Mouse (Mus musculus) heart, postnatal 10 days (tissue): Measurements from ENCODE around the gene Tmprss3. TPM values are rescaled to one million over a fixed set of nuclear protein-coding genes. Genes with fewer than 3 reads are reported as not detected.

Experiments
- DNase-seq, 2 experiments: peaks; one replicate each; pipeline ENCODE4 v3.0.0; 2021
- intact Hi-C: fragments of 180-260 bp; cut with DNase I; formaldehyde crosslinking; loops from one replicate; pipeline ENCODE4 v1.15.1; 2025
- total RNA-seq, 2 experiments: library from RNA; stranded (reverse); gene quantifications; 2 replicates each; pipeline ENCODE4 v1.2.3; 2021

The Tmprss3 gene
- total RNA-seq, result not detected

- intact Hi-C loops, result no loop called here
- DNase-seq, result no peak
These were observed at the start of gene Tmprss3 for GRCm38 (mm10) chr17:31198877-31199276. Tmprss3 (minus strand) TSS chr17:31198977.

- intact Hi-C loops, result no loop called here
- DNase-seq, result no peak
These were observed 48.4 kb upstream of the Tmprss3 start for GRCm38 (mm10) chr17:31247144-31247543.

GRCm38 (mm10) chr17:31245321-31245720 is 46.5 kb upstream of the Tmprss3 start:
- DNase-seq, result peak; percentile 77 to 79
- intact Hi-C loops, result no loop called here

- intact Hi-C loops, result loop anchor here (2.0 to 5.0 kb wide), 2 partner anchors 104 to 230 kb away; no protein-coding TSS in a partner anchor
These were observed 44.0 kb upstream of the Tmprss3 start for GRCm38 (mm10) chr17:31242764-31243163.

GRCm38 (mm10) chr17:31241156-31241555 is 42.4 kb upstream of the Tmprss3 start:
- no peak for DNase-seq
- intact Hi-C loops, result loop anchor here (5.0 kb wide), 1 partner anchor 229 kb away; no protein-coding TSS in a partner anchor

More at GRCm38 (mm10) chr17:31242764-31243163, 44.0 kb upstream of the Tmprss3 start:
- DNase-seq, result peak in 1 of 2 experiments; percentile 41

GRCm38 (mm10) chr17:31238234-31239020 is 39.6 kb upstream of the Tmprss3 start:
- no peak for DNase-seq
- intact Hi-C loops, result no loop called here

GRCm38 (mm10) chr17:31235915-31236314 is 37.1 kb upstream of the Tmprss3 start:
- no peak for DNase-seq
- intact Hi-C loops, result no loop called here

- intact Hi-C loops, result no loop called here
- DNase-seq, result no peak
These were observed 33.7 kb upstream of the Tmprss3 start for GRCm38 (mm10) chr17:31232251-31233010.

- DNase-seq, result no peak
- intact Hi-C loops, result no loop called here
These were observed 33.0 kb upstream of the Tmprss3 start for GRCm38 (mm10) chr17:31231780-31232179.

- intact Hi-C loops, result no loop called here
- no peak for DNase-seq
These were observed 28.2 kb upstream of the Tmprss3 start for GRCm38 (mm10) chr17:31226931-31227330.

- DNase-seq, result no peak
- intact Hi-C loops, result no loop called here
These were observed 27.6 kb upstream of the Tmprss3 start for GRCm38 (mm10) chr17:31226368-31226767.

- intact Hi-C loops, result no loop called here
- no peak for DNase-seq
These were observed 25.8 kb upstream of the Tmprss3 start for GRCm38 (mm10) chr17:31224591-31224990.

GRCm38 (mm10) chr17:31223835-31224234 is 25.1 kb upstream of the Tmprss3 start:
- intact Hi-C loops, result no loop called here
- DNase-seq, result no peak

GRCm38 (mm10) chr17:31222810-31223310 is 24.1 kb upstream of the Tmprss3 start:
- intact Hi-C loops, result no loop called here
- no peak for DNase-seq

- intact Hi-C loops, result no loop called here
- DNase-seq, result no peak
These were observed 17.5 kb upstream of the Tmprss3 start for GRCm38 (mm10) chr17:31216068-31216955.

- no peak for DNase-seq
- intact Hi-C loops, result no loop called here
These were observed 13.1 kb upstream of the Tmprss3 start for GRCm38 (mm10) chr17:31211881-31212280.

- no peak for DNase-seq
- intact Hi-C loops, result no loop called here
These were observed 11.5 kb upstream of the Tmprss3 start for GRCm38 (mm10) chr17:31210299-31210698.

GRCm38 (mm10) chr17:31209376-31209930 is 10.7 kb upstream of the Tmprss3 start:
- intact Hi-C loops, result no loop called here
- no peak for DNase-seq

GRCm38 (mm10) chr17:31208654-31209053 is 9.9 kb upstream of the Tmprss3 start:
- DNase-seq, result no peak
- intact Hi-C loops, result no loop called here

GRCm38 (mm10) chr17:31207771-31208334 is 9.1 kb upstream of the Tmprss3 start, which contains the start of gene Ubash3a:
Ubash3a (plus strand) TSS chr17:31207873.
- intact Hi-C loops, result no loop called here
- DNase-seq, result no peak
